Mouse (Mus musculus): ENCODE data around the gene Lce3f.

The Lce3f gene

DNA sequence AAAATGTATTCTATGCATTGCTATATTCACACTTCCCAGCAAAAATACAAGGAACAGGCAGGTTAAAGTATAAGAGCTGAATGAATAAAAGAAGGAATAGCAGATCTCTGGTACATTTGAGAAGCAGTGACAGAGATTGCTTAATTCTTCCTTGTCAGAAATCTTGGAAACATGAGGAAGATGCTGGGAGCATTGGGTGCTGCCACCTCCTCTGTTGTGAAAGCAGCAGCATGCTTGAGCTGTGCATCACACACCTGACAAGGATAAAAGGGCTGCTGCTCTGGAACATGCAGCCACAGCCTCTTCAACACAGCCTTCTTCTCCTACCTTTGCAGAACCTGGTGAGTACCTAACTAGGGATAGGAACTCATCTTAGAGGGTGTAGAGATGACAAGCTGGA is at the start of gene Lce3f:
Lce3f (plus strand) TSS at position 301 of the 400 bp plus-strand sequence.
- ATAC-seq (ENCODE audit: low TSS enrichment) = no peak

DNA sequence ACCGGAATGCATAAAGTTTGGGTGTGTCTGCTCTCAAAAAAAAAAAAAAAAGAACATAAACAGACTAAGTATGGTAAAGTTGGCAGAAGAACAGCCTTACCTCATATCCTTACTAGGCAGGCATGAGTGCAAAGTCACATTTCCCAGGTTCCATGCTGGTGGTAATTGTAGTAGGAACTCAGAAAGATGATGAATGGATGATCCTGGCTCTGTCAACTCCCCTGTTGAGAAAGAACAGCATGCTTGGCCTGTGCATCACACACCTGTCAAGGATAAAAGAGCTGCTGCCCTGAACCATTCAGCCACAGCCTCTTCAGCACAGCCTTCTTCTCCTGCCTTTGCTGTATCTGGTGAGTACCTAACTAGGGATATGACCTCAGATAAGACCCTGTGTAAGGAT is 47.8 kb upstream of the Lce3f start, which contains the start of gene Lce3c:
Lce3c (plus strand) TSS at position 301 of the 400 bp plus-strand sequence.
- ATAC-seq (ENCODE audit: low TSS enrichment) = no peak

DNA sequence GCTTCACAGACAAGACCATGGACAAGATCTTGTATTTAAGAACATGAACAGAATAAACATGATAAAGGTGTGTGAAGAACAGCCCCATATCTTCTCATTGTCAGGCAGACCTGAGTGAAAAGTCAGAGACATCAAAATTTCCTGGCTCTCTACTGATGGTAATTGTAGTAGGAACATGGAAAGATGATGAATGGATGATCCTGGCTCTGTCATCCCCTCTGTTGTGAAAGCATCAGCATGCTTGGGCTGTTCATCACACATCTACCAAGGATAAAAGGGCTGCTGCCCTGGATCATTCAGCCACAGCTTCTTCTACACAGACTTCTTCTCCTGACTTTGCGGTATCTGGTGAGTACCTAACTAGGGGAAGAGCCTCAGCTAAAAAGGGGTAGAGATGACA is 34.9 kb upstream of the Lce3f start, which contains the start of gene Lce3d:
Lce3d (plus strand) TSS at position 301 of the 400 bp plus-strand sequence.
- ATAC-seq (ENCODE audit: low TSS enrichment) = no peak

- ATAC-seq (ENCODE audit: low TSS enrichment) = no peak
Observed at GRCm38 (mm10) chr3:92966761-92967160, 25.3 kb upstream of the Lce3f start, which contains the start of gene Lce3e. Lce3e (plus strand) TSS chr3:92967061.

- ATAC-seq (ENCODE audit: low TSS enrichment) = no peak
Observed at GRCm38 (mm10) chr3:92978484-92978883, 13.5 kb upstream of the Lce3f start.

GRCm38 (mm10) chr3:92998691-92999090 is 6.7 kb downstream of the Lce3f start:
- peak; percentile 99 for ATAC-seq (ENCODE audit: low TSS enrichment)

GRCm38 (mm10) chr3:93000621-93001020 is 8.6 kb downstream of the Lce3f start:
- ATAC-seq (ENCODE audit: low TSS enrichment) = no peak

DNA sequence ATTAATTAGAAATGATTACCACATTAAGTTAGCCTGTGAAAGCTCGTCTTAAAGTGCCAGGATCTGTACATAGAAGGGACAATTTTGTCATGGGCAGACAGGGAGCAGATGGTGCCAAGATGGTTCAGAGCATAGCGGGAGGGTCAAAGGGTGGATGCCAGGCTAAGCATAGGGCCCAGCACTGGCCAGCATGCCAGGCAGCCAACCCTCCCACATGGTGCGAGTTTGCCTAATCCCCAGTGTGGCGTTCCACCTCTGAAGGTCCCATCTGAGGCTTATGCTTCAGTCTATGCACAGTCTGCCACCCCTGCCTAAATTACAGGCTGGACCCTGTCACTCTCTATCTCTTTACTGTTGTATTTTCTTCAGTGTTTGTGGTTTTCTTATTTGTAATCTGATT is 10.8 kb downstream of the Lce3f start:
- no peak for ATAC-seq (ENCODE audit: low TSS enrichment)

- peak; percentile 88 for ATAC-seq (ENCODE audit: low TSS enrichment)
Observed at GRCm38 (mm10) chr3:93014378-93014801, 22.4 kb downstream of the Lce3f start.

- ATAC-seq (ENCODE audit: low TSS enrichment) = no peak
Observed at GRCm38 (mm10) chr3:93014871-93015270, 22.8 kb downstream of the Lce3f start.

- no peak for ATAC-seq (ENCODE audit: low TSS enrichment)
Observed at GRCm38 (mm10) chr3:93015460-93016104, 23.6 kb downstream of the Lce3f start, which contains the start of gene Crct1. Crct1 (minus strand) TSS chr3:93015687.

GRCm38 (mm10) chr3:93018960-93019359 is 26.9 kb downstream of the Lce3f start, which contains the start of gene Lce1m:
Lce1m (minus strand) TSS chr3:93019060.
- ATAC-seq (ENCODE audit: low TSS enrichment) = no peak

DNA sequence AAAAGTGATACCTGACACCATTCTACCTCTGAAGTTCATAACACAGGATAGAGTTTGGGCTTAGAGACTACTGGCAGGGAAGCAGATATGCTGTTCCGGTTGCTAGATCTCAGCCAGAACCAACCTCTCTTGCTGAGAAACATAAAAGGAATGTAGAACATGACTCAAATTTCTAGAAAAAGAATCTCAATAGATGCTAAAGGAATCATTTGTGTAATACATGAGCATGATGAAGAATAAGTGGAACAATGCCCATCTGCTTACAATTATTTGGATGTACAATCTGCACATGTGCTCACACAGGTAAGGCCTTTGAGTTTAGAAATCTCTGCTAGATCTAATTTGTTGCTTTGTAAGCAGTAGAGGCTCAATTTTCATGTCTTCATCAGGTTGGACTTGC is 29.1 kb downstream of the Lce3f start:
- no peak for ATAC-seq (ENCODE audit: low TSS enrichment)

DNA sequence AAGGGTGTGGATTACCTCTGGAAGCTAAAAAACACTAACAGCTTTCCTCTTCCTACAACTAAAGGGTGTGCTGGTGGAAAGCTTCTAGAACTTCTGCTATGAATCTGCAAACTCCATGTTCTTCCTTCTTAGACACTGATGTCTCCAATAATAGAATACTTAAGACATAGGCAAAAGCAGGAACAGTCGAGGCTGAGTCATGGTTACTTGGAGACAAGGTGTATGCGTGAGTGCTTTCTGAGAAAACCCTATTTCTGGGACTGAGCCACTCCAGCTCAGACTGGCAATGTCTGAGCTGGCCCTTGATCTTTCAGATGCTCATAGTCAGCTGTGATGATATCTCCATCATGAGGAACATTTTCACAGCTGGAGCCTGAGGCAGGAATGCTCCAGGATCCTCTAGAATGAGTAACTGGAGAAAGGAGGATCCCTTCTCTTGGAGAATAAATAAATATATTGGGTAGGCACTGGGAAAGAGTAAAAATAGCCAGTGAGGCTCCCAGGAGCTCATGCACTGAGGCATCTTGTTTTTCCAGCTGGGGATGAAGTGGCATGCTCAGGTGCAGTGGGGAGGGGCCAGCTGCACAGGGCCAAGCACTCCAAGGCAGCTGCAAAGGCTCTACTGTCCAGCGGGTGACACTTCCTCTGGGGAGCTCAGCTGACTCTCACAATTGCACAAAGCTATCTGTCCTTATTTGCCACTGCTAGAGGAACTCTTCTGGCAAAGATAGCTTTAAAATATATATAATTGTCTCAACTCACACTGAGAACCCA is 31.6 kb downstream of the Lce3f start:
- peak; percentile 86 for ATAC-seq (ENCODE audit: low TSS enrichment)

DNA sequence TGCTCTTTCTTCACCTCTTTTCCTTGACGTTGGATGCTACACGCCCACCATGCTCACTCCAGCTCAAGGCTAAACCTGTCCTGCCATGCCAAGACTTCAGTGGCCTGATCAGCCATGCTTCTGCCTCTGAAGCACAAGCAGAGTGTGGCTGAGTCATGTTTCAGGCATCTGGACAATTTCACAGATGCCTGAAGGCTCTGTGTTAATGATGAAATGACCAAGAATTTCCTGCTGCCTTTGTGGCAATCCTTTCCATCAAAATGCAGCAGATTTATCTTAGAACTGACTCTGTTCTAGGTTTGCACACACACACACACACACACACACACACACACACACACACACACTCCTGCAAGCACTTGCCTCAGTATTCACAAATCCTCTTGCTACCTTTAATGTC is 33.5 kb downstream of the Lce3f start:
- ATAC-seq (ENCODE audit: low TSS enrichment) = peak; percentile 32; the same call in 1 of the 2 replicates

GRCm38 (mm10) chr3:93031450-93031849 is 39.4 kb downstream of the Lce3f start:
- ATAC-seq (ENCODE audit: low TSS enrichment) = peak; percentile 96

All from frontal cortex, adult (tissue).